Mouse (Mus musculus) megakaryocyte, embryonic 14.5 days (primary cell): ENCODE results near the gene Lca5l.

Source experiments
- FLI1 ChIP-seq: IDR thresholded peaks from 2 replicates; pipeline ENCODE4 v1.6.1; 2012; ENCODE audit warnings: low read length, inconsistent platforms, mixed read lengths
- GATA1 ChIP-seq: IDR thresholded peaks from 3 replicates; pipeline ENCODE4 v1.6.1; 2012; ENCODE audit warnings: mixed read lengths, low read length, inconsistent platforms, borderline replicate concordance

DNA sequence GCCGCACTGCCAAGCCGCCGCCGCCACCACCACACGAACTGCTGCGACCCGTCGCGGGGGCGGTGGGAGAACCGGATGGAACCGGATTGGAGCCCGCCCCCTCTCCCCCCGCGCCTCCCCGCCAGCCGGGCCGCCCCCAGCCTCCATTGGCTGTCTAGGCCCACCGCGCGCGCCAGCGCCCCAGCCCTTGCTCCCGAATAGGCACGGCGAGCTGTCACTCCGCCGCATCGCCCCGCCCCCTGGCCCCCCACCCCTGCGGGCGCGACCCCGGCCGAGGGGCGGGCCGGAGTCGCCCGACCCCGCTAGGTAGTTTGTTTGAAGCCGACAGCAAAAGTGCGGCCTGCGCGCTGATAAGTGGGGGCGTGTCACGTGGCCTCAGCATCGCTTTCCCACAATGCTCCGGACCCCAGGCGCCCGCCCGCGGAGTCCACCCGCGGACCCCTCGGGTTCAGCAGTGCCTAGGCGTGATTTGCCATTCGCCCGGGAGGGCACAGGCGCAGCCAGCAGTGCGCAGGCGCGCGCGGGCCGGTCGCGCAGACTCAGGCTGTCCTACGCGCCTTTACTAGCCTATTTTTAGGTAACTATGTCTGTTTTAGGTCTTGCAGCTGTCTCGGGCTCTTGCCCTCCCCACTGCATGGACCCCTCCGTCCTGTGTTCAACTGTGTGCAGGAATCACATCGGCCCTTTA, 64.3 kb downstream of the Lca5l start, which contains the start of gene Hmgn1:
- no peak for TF ChIP-seq FLI1
- TF ChIP-seq GATA1, result no peak
